Mouse (Mus musculus): Measurements from ENCODE around the gene Prkg1.

Gene Prkg1

GRCm38 (mm10) chr19:31630899-31631869 is 133.6 kb downstream of the Prkg1 start:
- in situ Hi-C loops (cut with MseI, MboI): no loop called here

- in situ Hi-C loops (cut with MseI, MboI): no loop called here
Measured at GRCm38 (mm10) chr19:31621716-31622115, 143.1 kb downstream of the Prkg1 start.

DNA sequence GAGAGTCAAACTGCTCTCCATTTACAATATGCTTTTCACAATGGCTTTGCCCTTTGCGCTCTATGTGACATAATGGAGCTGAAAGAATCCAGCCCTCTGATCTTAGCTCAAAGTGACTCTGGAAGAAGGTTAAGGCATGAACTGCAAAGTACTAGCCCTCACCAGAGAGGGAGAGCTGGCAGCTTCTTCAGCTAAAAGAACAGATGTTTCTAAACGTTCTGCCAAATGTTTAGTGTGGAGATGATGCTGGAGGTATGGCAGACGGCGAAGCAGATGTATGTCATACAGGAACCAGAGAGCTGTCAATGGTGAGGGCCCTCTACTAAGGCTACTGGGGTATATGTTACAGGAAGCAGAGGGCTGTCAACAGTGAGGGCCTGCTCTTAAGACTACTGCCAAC is 148.0 kb downstream of the Prkg1 start:
- in situ Hi-C loops (cut with MseI, MboI): no loop called here

DNA sequence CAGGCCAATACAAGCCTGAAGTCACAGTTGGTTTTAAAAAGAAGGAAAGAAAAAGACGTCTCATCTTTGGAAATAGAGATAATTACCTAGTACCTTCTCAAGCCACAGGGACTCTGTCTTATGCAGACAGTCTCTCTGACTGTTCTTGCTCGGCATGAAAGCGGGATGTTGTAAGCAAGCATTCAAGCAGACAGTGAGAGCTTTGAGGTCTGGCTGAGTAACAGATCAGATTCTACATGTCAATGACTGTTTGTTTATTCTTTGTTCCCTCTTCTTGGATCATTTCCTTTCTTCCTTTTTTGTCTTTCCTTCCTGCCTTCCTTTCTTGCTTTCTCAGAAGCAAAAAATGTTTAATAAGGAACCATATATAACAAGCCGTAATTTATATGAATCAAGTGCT is 148.7 kb downstream of the Prkg1 start:
- in situ Hi-C loops (cut with MseI, MboI): no loop called here

- in situ Hi-C loops (cut with MseI, MboI): no loop called here
Measured at GRCm38 (mm10) chr19:31613146-31613545, 151.7 kb downstream of the Prkg1 start.

GRCm38 (mm10) chr19:31602578-31602977 is 162.3 kb downstream of the Prkg1 start:
- in situ Hi-C loops (cut with MseI, MboI): no loop called here

DNA sequence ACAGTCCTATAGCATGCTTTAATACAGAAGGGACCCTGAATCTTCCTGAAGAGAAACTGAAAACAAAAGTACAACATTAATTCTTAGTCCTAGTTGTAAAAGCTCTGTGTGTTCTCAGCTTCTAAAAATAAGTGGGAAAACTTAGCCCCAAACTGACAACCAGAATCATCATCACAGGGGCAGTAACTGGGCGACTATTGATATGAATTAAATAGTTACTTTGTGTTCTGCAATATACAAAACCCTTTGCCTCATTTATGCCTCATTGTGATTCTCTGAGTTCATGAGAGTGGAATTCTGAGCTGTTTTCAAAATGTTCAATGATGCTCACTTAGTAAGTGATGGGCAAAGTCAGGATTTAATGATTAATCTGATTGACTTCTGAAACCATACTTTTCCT is 170.8 kb downstream of the Prkg1 start:
- in situ Hi-C loops (cut with MseI, MboI): no loop called here

DNA sequence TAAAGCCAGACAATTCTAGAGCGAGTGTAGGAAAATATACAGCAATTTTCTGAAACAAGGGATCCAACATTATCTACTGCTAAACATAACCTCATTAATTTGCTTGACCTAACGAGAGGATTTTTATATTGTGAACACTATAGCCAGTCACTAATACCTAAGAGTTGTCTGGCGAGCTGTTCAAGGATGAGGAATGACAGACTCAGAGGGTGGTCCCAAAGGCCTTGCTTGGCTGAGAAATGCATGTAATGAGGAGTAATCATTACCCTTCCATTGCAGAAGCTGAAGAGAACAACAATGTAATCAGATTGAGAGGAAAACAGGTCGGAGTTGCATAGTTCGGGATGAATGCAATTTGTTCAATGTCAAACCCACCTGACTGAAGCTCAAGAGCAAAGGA is 174.1 kb downstream of the Prkg1 start:
- in situ Hi-C loops (cut with MseI, MboI): no loop called here

DNA sequence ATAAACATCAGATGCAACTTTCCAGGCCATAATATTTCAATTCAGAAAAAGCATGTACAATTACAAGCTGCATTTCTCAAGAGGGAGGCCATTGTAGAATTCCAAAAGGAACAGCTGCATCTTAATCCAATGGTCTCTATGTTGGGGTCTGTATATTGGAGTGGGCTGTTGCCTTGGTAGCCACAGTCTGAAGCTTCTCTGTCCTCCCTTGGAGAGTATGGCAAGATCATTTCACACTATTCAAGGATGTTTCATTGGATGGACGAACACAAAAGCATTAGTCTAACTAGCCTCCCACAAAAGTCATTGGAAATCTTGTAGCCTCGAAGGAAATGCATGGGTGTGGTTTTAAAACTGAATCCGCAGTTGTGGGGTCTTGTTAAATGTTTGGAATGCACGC is 187.7 kb downstream of the Prkg1 start:
- in situ Hi-C loops (cut with MseI, MboI): no loop called here

DNA sequence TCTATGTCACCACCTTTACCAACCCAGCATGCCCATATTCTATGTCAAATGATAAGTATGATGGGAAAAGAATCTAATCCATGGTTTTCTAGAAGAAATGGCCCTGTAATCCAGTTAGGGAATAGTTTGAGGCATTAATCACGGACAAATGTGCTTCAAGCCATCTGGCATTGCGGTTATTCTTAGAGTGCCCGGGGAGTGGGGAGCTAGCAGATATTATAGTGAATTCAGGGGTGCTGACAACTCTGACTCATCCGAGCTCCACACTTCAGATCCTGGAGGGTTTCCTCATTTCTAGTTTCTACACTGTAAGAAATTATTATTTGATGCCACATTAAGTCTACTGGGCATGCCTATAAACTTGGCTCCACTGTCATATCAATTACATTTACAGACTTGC is 200.5 kb downstream of the Prkg1 start:
- in situ Hi-C loops (cut with MseI, MboI): no loop called here

GRCm38 (mm10) chr19:31546063-31546462 is 218.8 kb downstream of the Prkg1 start:
- in situ Hi-C loops (cut with MseI, MboI): no loop called here

DNA sequence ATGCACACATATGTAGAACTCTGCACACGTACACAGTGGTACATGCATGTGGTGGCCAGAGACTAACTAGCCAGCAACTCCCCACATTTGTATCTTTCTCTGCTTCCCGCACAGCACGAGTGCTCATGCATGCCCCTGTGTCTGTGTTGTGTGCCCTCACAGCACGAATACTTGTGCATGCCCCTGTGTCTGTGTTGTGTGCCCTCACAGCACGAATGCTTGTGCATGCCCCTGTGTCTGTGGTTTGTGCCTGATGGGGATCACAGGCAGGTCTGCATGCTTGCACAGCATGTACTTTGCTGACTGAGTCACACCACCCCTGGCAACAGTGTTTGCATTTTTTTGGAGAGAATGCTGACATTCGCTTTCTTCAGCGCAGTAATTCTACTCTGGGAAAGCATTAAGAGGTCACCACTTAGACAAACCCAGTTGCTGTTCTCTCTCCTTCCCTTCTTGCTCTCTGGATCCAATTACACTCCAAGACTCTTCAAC is 233.5 kb downstream of the Prkg1 start:
- in situ Hi-C loops (cut with MseI, MboI): no loop called here

GRCm38 (mm10) chr19:31530616-31531015 is 234.2 kb downstream of the Prkg1 start:
- in situ Hi-C loops (cut with MseI, MboI): no loop called here

DNA sequence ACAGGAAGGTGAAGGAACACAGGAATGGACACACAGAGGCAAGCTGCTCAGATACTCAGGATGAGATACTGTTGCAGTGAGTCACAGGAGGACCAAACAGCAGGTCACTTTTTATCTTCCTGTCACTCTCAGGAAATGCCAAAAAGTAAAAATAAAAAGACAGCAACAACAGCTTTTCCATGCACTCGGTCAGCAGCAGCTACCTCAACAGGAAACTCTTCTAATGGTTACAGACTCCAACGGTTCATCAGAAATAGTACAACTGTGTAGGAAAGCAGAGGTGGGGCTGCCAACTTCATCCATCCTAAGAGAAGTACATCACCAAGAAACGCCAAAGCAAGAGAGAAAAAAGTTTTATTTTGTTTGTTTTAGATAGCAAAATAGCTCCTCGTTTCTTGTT is 234.9 kb downstream of the Prkg1 start:
- in situ Hi-C loops (cut with MseI, MboI): no loop called here

DNA sequence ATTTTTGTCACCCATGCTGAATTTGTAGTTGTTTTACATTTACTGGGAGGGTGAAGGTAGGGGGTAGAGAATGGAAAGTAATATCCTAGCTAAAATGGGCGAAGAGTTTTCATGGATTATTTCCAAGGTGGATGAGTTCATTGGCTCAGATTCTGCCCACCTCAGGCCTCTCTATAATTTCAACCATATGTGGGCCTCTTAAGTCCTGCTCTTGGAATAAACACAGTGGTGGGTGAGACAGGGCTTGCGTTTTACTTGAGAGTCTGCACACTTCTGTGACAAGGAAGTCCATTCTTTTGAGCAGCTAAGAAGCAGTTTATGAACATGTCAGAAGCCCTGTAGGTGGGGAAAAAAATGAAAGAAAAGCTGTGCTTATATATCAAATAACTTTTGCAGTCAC is 250.3 kb downstream of the Prkg1 start:
- in situ Hi-C loops (cut with MseI, MboI): no loop called here

DNA sequence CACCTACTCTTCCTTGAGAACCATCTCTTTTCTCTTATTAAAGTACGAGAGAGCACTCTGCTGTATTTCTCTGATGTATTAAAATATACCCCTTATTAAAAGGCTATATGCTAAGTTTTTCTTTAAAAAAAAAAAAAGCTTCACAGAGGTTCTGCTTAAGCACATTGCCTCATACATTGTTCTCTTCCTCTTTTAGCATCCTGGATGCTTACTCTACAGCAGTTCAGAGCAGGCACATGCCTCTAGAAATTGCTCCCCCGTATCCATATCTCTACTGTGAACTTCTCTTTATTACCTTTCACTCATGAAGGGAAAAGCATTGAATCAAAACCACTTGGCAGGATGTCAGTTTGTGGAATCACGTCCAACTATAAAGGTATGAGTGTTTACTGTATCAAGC is 257.0 kb downstream of the Prkg1 start:
- in situ Hi-C loops (cut with MseI, MboI): no loop called here

- in situ Hi-C loops (cut with MseI, MboI): no loop called here
Measured at GRCm38 (mm10) chr19:31506296-31506695, 258.5 kb downstream of the Prkg1 start.

DNA sequence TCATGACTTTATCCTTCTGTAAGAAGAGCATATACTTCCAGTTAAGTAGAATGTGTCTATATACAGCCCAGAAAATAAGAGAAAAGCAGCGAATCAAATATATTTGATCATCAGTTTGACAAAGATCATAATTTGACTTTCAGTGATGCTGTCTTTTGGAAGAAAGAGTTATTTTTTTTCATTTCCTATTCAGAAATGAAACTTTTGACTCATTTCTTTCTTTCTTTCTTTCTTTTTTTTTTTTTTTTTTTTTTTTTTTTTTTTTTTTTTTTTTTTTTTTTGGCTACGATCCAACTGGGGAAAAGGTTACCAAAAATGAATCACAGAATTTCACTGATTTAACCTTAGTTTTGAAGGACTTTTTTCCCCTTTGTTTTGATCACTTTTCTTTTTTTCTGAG is 259.8 kb downstream of the Prkg1 start:
- in situ Hi-C loops (cut with MseI, MboI): no loop called here

- in situ Hi-C loops (cut with MseI, MboI): no loop called here
Measured at GRCm38 (mm10) chr19:31497386-31497785, 267.4 kb downstream of the Prkg1 start.

GRCm38 (mm10) chr19:31489606-31490005 is 275.2 kb downstream of the Prkg1 start:
- in situ Hi-C loops (cut with MseI, MboI): no loop called here

GRCm38 (mm10) chr19:31471766-31472165 is 293.1 kb downstream of the Prkg1 start:
- in situ Hi-C loops (cut with MseI, MboI): no loop called here

DNA sequence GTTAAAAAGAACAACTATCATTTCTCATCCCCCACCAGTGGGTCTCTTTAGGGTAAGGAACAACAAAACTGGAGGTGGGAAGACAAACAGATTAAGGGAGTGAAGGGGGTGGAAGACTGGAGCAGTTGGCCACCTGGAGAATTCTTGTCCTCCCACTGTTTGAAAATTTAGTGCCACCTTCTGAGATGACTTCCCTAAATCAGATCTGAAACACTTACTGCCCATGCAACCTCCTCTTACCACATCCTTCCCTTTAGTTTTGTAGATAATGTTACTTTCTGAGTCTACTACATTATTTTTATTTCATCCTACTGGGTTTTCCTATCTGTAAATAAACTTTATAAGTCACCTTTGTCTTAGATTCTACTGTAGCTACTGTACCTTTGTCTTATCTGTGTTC is 304.6 kb downstream of the Prkg1 start:
- in situ Hi-C loops (cut with MseI, MboI): no loop called here

GRCm38 (mm10) chr19:31444101-31444500 is 320.7 kb downstream of the Prkg1 start:
- in situ Hi-C loops (cut with MseI, MboI): no loop called here
